Mouse (Mus musculus): ENCODE measurements around the gene Tjp1. TPM values are rescaled to one million over a fixed set of nuclear protein-coding genes. Genes with fewer than 3 reads are reported as not detected.

Gene Tjp1
- total RNA-seq, 4 experiments from 2014 or later: 16.4 to 20.4 (median 18.6) TPM

DNA sequence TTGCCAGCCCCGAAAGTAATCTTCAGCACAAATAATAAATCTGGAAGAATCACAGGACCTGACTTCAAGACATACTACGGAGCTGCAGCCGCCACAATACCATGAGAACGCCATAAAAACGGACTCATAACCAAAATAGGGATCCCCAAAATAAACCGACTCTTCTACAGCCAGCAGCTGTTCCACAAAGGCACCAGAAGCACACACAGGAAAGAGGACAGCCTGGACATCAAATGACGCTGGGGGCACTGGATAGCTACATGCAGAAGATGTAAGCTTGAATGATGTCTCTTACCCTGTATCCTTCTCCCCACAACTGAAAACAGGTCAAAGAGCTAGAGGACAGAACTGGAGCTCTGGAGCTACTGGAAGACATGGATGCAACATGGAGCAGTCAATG, 138.0 kb downstream of the Tjp1 start:
- DNase-seq (ENCODE audit: low spot score in 2 of 2): no peak

DNA sequence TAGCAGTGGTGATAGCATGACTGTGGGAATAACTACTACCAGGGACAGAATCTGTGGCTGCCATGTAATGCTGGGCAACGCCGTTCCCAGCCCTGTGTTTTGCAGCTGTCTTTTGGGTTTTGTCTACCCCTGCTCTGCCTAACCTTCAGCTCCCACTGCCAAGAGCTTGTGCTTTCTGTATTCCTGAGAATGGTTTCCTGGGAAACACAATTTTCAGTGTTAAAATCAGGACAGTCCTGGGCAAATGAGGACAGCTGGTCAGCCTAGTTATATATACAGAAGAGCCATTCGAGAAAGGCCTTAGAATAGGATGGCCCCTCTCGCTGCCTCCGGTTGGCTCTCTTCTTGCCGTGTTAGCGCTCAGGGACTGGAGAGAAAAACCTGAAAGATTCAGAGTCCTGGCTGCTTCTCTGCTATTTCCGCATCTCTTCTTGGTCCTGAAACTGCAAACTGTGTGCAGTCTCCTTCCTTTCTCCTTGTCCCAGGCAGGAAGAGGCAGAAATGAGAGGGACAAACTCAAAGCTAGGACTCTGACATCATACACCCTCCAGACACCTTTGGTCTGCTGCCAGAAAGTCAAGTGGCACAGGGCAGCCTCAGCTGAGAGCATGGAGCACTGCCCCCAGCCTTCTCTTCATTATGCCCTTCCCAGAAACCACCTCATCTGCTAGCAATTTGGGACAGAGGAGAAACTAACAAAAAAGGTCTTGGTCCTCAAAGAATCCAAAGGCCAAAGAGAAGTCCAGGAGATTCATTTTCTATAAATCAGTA, 139.2 kb downstream of the Tjp1 start:
- DNase-seq (ENCODE audit: low spot score in 2 of 2): no peak

DNA sequence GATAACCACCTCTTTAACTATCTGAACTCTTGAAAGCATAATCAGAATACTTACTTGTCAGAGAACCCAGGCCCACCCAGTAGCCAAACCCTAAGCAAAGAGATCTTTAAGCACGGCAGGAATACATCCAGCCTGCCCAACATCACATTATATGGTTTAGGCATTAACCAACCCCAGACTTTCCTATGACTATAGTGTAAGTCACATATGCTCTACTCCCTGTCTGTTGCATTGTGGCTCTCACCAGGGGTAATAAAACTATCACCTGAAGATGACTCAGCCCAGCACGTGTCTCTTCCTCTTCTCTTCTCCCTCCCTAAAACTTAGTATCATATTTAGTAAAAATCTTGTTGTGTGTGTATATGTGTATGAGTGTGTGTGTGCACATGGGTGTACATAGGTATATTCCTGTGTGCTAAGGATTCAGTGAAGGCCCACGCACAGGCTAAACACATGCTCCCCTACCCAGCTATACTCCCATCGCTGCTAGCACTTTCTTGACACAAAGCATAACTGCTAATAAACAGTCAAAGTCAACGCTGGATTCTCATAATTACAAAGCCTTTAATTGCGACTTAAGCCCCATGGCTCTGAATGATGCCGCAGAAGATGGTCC, 139.9 kb downstream of the Tjp1 start:
- no peak for DNase-seq (ENCODE audit: low spot score in 2 of 2)

DNA sequence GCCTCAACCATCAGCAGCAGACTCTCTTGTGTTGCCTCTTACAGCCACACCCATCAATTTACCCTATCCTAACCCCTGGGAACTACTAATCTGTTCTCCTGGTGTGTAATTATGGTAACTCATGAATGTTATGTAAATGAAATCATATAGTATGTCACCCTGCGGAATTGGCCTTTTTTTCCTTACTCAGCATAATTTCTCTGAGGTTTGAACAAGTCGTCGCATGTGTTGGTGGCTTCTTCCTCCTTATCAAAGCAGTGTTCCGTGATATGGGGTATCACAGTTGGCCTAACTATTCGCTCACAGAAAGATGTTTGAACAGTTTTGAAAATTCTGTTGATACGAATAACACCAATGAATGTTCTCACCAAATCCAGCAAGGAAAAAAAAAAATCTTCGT, 142.8 kb downstream of the Tjp1 start:
- DNase-seq (ENCODE audit: low spot score in 2 of 2): no peak

DNA sequence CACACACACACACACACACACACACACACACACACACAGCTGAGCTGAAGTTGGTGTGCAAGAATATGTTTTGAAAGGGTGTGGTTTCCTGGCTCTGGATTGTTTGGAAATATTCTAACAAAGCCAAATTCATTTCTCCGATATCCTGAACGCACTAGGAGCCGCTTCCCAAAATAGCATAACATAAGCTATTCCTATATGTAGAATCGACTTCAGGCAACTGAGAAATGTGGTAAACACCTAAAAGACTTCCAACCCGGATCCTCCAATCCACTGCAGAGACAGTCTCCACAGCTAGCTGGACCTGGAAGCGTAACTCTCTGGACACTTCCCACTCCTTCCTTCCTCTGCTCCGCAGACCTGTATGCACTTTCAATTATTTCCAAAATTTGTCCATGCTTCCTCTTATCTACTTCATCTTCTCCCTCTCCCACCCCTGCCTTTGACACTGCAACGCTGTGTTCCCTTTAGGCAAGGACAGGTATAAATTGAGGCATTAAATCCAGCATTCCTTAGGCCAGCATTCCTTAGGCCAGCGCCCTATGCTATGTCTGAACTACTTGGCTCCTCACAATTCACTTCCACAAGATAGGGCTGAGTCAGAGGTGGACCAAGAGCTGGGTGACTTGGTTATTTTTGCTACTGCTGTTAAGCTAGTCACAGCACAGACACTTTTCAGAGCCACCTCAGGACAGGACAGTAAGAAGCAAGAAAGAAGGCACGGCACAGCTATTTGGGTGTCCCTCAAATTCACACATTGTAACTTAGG, 144.9 kb downstream of the Tjp1 start:
- no peak for DNase-seq (ENCODE audit: low spot score in 2 of 2)

DNA sequence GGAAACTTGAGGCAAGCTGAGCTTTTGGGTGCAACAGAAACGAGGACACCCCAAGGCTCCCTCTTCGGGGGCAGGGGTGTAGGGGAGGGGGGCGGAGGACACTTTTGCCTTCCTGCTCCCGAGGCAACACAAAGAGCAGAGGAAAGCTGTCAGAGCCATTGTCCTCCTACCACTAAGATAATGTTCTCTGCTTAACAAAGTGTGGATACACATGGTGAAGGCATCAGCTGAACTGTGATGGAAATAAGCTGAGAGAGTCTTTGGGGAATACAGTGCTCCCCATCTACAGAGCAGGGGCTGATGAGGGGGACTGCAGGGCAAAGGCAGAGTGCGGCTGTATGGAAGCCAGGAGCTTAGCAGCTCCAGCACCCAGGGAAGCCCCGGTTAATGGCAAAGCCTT, 145.7 kb downstream of the Tjp1 start:
- no peak for DNase-seq (ENCODE audit: low spot score in 2 of 2)

DNA sequence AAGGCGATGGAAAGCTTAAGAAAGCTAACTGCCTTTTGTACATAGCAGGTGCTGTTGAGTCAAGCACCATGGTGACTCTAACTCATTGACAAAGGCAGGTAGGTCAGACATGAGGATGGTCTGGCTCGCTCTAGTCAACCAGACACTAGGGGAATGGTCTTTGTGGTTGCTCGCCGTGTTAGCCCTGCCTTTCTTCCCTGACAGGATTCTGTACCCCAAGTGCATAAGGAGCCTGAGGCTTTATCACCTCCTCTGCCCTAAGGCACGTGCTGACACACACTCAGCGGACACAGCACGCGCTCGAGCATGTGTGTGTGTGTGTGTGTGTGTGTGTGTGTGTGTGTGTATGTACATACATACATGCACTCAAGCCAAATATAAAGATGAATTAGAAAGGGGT, 146.9 kb downstream of the Tjp1 start:
- no peak for DNase-seq (ENCODE audit: low spot score in 2 of 2)

DNA sequence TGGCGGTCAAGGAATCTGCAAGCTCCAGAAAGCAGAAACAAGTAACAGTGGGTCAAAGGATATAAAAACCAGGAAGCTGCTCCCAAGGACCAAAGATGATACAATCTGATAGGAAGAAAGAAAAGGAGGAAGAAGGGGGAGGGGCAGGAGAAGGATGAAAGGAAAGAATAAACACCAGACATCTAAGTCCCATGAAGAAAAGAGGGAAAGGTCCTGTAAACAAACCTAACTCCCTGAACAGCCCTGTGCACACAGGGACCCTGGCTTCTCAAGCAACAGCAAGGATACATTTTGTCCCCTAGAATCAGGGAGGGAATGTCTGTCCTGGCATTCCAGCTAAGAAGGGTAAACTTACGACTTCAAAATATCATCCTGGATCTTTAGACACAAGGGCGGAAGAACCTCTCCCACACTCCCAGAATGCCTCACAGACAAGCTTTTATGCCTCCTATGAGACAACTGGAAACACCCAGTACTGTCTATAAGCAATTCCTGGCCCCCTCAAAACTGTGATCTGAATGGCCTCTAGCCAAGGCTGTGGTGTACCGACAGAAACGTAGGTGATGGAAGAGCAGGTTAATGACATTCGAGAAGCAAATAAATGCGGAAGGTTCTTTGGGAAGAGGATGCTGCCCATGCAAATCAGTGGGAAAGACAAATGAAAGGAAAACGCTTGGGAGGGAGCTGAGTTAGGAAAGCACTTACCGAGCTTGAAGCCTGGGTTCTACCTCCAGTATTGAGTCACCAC, 148.6 kb downstream of the Tjp1 start:
- no peak for DNase-seq (ENCODE audit: low spot score in 2 of 2)

DNA sequence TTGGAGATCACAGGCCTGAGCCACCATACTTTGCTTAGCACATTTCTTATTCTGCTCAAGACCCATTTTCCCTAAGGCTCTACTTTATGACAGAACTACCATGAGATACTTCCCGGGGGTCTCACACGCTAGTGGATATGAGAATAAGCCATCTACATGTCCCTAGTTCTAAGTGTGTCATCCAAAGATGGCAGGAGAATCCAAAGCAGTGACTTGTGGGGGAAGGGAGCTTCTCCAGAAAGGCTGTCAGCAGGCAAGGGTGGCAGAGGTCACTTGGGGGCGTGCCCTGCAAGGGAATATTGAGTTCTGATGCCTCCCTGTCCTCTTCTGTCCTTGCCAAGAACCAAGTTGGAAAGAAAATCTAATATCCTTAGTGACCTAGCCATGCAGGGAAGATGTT, 150.1 kb downstream of the Tjp1 start:
- no peak for DNase-seq (ENCODE audit: low spot score in 2 of 2)

DNA sequence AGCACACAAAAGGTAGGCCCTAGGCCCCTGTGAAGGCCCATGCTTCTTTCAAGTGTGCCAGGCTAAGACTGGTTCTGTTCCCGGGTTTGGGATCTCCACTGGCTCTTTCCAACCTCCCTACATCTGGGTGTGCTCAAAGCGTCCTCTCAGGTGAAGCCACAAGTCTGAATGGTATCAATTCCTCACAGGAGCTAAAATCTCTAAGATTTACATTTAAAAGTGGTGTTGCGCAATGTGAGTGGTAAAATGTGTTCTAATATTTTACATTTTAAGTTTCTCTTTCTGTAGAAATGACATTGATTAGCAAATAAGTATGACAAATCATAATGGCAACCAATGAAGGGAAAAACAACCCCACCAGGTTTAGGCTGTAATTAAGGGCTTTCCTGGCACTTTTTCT, 152.0 kb downstream of the Tjp1 start:
- no peak for DNase-seq (ENCODE audit: low spot score in 2 of 2)

DNA sequence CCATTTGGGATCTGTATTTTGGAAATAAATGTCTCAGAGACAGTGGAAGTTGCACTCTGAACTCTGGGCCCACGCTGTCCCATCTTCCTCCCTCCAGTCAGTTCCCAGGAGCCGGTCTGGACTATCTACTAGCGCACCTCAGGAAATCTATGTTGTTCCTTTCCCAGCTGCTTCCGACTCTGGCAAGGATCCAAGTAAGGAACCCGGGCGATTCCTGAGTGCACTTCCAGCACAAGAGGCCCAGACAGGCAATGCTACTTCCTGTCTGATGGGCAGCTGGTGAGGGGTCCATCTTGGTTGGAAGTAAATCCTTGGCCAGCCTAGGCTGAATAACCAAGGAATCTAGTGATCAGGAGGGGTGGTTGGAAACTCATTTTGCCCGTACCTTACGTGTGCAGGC, 152.4 kb downstream of the Tjp1 start:
- DNase-seq (ENCODE audit: low spot score in 2 of 2): no peak

DNA sequence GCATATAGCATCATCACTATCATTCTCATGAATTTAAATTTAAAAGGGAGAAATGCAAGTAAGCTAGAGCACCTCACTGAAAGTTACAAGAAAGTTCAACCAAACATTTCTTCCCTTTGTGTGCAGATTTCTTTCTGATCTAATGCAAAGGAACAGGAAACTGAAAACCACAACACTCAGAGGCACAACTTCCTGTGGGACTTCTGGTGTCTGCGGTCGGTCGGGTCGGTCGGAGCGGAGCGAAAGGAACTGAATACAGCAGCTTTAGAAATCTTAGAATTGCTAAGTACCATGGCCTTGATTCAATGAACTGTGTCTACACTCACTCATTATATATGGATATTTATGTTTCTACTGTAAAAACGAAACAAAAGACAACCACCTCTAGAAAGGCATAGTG, 154.2 kb downstream of the Tjp1 start:
- no peak for DNase-seq (ENCODE audit: low spot score in 2 of 2)

DNA sequence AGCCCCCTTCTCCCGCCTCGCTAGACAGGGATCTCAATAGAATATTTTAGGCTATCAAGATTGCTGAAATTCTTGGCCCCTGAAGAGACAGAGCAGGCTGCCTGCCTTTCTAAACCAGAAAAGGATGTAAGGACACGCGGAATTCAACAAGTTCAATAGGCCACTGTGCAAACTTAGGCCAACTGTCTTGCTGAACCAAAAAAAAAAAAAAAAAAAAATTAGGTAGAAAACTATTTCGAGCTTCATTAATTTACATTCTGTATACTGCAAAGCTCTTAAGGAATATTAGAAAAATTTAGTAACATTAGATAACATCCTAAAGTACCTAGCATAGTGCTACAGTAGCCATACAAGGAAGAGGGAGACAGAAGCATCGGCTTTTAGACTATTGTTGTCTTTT, 155.8 kb downstream of the Tjp1 start:
- no peak for DNase-seq (ENCODE audit: low spot score in 2 of 2)

DNA sequence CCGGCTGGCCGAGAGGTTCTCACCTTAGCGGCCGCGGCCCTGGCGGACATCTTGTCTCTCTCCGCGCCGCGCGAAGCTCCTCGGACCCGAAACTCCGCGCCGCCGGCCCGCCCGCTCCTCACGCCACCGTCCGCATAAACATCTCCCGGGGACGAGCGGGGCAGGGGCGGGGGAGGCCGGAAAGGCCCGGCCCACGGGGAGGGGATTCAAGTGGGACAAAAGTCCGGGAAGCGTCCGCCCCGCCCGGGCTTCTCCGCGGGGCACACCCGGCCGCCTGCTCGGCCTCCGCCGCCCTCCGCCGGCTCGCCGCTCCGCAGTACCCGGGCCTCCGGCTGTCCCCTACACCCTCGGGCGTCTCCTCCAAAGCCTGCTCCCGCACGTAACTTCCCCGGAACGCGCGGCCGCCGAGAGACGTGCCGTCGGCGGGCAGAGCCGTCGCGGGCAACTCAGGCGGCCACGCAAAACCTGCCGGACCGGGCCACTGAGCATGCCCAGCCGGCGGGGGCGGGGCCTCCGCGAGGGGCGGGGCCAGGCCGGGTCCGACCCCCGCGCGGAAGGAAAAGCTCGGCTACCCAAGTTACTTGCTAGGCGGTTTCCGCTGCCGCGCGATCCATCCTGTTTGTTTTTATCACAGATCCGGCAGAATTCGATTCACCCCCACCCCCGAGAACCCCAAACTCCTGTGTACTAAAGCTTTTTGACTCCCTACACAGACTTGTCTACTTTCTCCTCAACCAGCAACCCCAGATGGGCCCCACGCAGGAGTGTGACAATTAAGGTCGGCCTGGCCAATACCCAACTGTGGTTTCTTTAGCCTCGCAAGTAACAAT, 156.6 kb downstream of the Tjp1 start:
- peak; percentile 84 to 86 for DNase-seq (ENCODE audit: low spot score in 2 of 2)

DNA sequence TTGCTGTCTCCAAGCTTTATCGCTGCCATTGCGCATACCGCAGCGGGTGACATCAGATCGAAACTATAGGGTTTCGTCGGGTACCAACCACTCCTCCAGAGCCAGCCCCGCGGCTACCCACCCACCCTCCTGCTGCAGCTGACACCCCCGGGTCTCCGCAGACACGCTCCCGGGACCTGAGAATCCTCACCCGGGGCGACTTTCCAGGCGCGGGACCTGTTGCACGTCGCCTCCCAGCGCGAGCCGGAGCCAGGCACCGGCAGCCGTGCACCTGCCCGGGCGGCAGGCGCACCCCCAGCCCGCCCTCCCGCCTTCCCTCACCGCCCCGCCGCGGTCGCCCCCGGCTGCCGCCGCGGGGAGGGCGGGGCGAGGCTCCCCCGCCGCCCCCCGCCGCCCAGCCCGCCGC, 157.2 kb downstream of the Tjp1 start:
- peak in 1 of 2 experiments; percentile 20 for DNase-seq (ENCODE audit: low spot score in 2 of 2)

DNA sequence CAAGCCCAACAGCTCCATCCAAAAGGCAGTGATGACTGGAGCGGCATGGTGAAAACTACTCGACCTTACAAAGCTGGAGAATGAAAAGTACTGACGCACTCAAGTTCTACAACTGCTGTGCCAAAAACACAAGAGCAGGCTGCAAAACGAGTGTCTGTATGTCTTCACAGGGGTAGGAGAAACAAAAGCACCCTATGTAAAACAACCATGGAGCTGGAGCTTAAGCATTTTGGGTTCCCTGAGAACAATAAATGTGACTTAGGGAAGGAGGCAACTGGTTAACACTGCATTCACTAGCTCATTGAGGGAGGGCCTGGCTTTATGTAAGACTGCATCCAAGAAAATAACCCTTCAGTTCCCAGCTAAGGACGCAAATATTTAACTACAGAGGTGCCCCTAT, 158.5 kb downstream of the Tjp1 start:
- DNase-seq (ENCODE audit: low spot score in 2 of 2): no peak

DNA sequence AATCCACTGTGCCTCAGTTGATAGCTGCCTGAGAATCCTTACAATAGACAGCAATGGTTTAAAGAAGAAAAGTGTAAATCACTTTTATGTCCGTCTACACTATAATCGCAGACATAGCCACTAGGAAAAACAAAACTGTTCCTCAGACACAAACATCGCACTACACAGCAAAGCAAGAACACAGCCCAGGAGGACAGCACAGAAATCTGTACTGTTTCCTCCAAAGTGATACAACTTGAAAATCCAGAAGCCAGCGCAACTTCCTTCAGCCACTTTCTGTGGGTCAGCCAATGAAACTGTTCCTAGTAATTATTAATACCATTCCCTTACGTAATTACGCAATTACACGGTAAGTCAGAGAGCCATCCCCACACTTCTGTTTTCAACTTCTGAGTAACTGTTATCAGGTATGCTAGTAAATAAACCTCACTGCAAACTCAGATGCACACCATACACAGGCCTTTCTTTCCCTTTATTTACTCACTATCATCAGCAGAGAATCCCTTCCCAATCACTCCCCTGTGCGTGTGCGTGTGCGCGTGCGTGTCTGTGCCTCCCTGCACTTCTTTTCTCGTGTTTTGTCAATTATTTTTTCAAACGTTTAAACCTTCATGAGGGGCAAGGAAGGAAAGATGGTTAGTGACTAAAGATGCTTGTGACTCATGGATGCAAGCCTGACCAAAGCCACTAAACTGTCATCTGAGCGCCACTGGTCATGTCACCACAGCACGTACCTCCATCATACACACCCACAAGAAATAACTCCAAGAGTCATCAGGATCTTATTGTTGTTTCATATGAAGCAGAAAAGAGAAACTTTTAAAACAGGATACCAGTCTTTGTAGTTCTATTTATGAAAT, 160.0 kb downstream of the Tjp1 start:
- DNase-seq (ENCODE audit: low spot score in 2 of 2): no peak

DNA sequence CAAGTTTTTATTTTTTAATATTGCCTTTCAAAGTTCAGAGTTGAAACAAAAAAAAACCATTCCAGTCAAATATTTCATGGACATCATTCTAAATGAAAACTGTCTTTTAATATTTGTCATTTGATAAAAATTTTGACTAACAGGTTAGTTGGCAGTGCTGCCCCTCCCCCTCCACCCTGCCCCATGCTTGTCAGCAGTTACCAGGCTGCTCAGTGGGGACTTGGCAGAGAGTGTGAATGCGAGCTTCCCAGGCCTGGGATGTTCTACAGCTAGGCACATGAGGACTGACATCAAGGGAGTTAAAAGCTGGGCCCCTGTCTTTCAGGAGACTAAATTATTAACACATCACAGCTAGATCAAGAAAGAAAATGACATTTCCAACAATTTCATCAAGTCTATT, 161.4 kb downstream of the Tjp1 start:
- DNase-seq (ENCODE audit: low spot score in 2 of 2): no peak

DNA sequence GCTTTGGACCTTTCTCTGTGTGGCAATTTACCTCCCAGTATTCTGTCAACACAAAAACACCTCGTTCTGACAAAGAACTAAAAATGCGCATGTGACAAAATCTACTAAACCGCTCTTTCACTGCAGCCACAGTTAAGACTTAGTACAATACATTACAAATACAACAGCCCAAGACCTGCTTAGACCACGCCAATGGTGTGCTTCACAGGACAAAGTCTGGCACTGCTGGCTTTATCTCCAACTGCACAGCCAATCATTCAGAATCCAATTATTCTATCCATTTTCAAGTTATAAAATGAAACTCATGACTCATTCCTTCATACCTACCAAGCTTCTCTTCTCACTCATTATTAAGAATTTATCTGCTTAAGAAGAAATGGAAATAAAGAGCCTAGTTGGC, 162.0 kb downstream of the Tjp1 start:
- DNase-seq (ENCODE audit: low spot score in 2 of 2): no peak

DNA sequence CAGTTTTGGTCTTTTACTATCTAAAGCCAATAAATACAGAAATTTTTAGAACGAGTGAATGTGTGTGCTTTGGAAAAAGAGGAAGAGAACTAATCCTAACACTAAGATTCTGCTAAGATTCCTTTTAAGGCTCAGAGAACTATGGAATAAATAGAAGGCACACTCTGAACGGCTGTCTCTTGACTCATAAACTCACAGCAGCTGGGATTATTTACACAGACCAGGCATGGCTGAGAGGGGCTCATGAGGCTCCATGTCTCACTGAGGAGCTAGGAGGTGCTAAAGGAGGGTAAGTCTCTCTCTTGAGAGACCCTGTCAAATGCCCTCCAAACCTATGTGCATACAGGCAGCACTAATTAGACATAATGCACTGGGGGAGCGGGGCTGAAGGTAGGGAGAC, 167.3 kb downstream of the Tjp1 start:
- DNase-seq (ENCODE audit: low spot score in 2 of 2): no peak
